ENCODE assay signal across 13 mouse cellular contexts in genomic region chr1:34665512-34665854, GRCm38 (mm10).
DNase-seq lines count a peak whose midpoint lies in the region; ATAC-seq lines count a peak whose summit lies in the region.
"Had no signal": no experiment of that assay in that cellular context is flagged by ENCODE, and none has a peak within 500 bp of the region (broad histone marks: within the 10 kb centered on the region; RNA-seq: fewer than 3 reads in every experiment).

No protein-coding gene starts in this region.

- peak overlapping the region; percentile 27; the same call in 1 of the 2 replicates for H3K9ac ChIP-seq in neural tube, embryonic 11.5 days (ENCODE audit: low read length)
- no peak overlapping the region for H3K9ac ChIP-seq in midbrain, embryonic 12.5 days (replicated peaks)
- H3K9ac ChIP-seq: embryonic facial prominence, embryonic 15.5 days; kidney, embryonic 15.5 days; liver, embryonic 12.5 days had no signal

- 76% methylated on average over 5 of the region's 5 CpGs for WGBS in neural tube, embryonic 11.5 days
- WGBS in hindbrain, embryonic 10.5 days: 73% methylated on average over 5 of the region's 5 CpGs
- 70% methylated on average over 5 of the region's 5 CpGs for WGBS in midbrain, embryonic 12.5 days

- H3K27me3 ChIP-seq in neural tube, embryonic 11.5 days (ENCODE audit: control insufficient read depth, insufficient read depth, low read length): no peaks in the 10 kb centered on the region
- no peaks in the 10 kb centered on the region for H3K27me3 ChIP-seq in hindbrain, embryonic 10.5 days (ENCODE audit: insufficient read depth, poor library complexity, severe bottlenecking)
- no peaks in the 10 kb centered on the region for H3K27me3 ChIP-seq in midbrain, embryonic 12.5 days
- H3K27me3 ChIP-seq: embryonic facial prominence, embryonic 15.5 days; kidney, embryonic 15.5 days; liver, embryonic 12.5 days had no signal

- H3K4me2 ChIP-seq in neural tube, embryonic 11.5 days (ENCODE audit: low read depth): no peak overlapping the region
- H3K4me2 ChIP-seq in midbrain, embryonic 12.5 days (replicated peaks): no peak overlapping the region
- H3K4me2 ChIP-seq: embryonic facial prominence, embryonic 15.5 days; kidney, embryonic 15.5 days; liver, embryonic 12.5 days had no signal

- H3K9me3 ChIP-seq in neural tube, embryonic 11.5 days (ENCODE audit: control insufficient read depth, low read length): no peaks in the 10 kb centered on the region
- no peaks in the 10 kb centered on the region for H3K9me3 ChIP-seq in hindbrain, embryonic 10.5 days
- no peaks in the 10 kb centered on the region for H3K9me3 ChIP-seq in midbrain, embryonic 12.5 days
- H3K9me3 ChIP-seq: embryonic facial prominence, embryonic 15.5 days; heart, embryonic 10.5 days; kidney, embryonic 15.5 days; liver, embryonic 12.5 days had no signal

- H3K4me3 ChIP-seq in neural tube, embryonic 11.5 days (ENCODE audit: low read depth, low read length): no peak overlapping the region
- no peak overlapping the region for H3K4me3 ChIP-seq in hindbrain, embryonic 10.5 days
- H3K4me3 ChIP-seq in midbrain, embryonic 12.5 days: no peak overlapping the region
- H3K4me3 ChIP-seq: embryonic facial prominence, embryonic 15.5 days; heart, embryonic 10.5 days; kidney, embryonic 15.5 days; liver, embryonic 12.5 days had no signal

- no peak for DNase-seq in neural tube, embryonic 11.5 days (ENCODE audit: low spot score)
- no peak for DNase-seq in neural tube, embryonic 10.5 days (ENCODE audit: extremely low spot score, low spot score)
- DNase-seq in hindbrain, embryonic 10.5 days (ENCODE audit: low spot score): no peak
- DNase-seq in gastrocnemius, postnatal 10 days: no peak
- no peak for DNase-seq in lung, postnatal 10 days
- DNase-seq in B cell, adult 2 months: no peak
- DNase-seq: thymus, adult 2 months had no signal

- no peaks in the 10 kb centered on the region for H3K36me3 ChIP-seq in neural tube, embryonic 11.5 days (ENCODE audit: control insufficient read depth, insufficient read depth, low read length)
- H3K36me3 ChIP-seq in hindbrain, embryonic 10.5 days: no peaks in the 10 kb centered on the region
- H3K36me3 ChIP-seq in midbrain, embryonic 12.5 days: no peaks in the 10 kb centered on the region
- H3K36me3 ChIP-seq: embryonic facial prominence, embryonic 15.5 days; heart, embryonic 10.5 days; kidney, embryonic 15.5 days; liver, embryonic 12.5 days had no signal

- ATAC-seq in neural tube, embryonic 11.5 days (ENCODE audit: insufficient read depth, low FRiP score, low TSS enrichment): peak; percentile 20
- ATAC-seq in midbrain, embryonic 12.5 days (ENCODE audit: low FRiP score, low read depth): no peak; the same call in 1 of the 2 replicates
- ATAC-seq: activated CD4-positive, CD25-positive, alpha-beta regulatory T cell, adult 4 months; liver, embryonic 12.5 days had no signal

- peak overlapping the region; percentile 90 for H3K27ac ChIP-seq in neural tube, embryonic 11.5 days (ENCODE audit: low read depth, low read length)
- H3K27ac ChIP-seq in hindbrain, embryonic 10.5 days: peak overlapping the region; percentile 85
- H3K27ac ChIP-seq in midbrain, embryonic 12.5 days (replicated peaks): peak overlapping the region; percentile 84
- H3K27ac ChIP-seq: embryonic facial prominence, embryonic 15.5 days; heart, embryonic 10.5 days; kidney, embryonic 15.5 days; liver, embryonic 12.5 days had no signal

- H3K4me1 ChIP-seq in neural tube, embryonic 11.5 days (ENCODE audit: control insufficient read depth, insufficient read depth, low read length): peaks cover 5% of the 10 kb centered on the region
- peaks cover 49% of the 10 kb centered on the region for H3K4me1 ChIP-seq in hindbrain, embryonic 10.5 days (replicated peaks)
- H3K4me1 ChIP-seq in midbrain, embryonic 12.5 days: peaks cover 26% of the 10 kb centered on the region
- H3K4me1 ChIP-seq: embryonic facial prominence, embryonic 15.5 days; heart, embryonic 10.5 days; kidney, embryonic 15.5 days; liver, embryonic 12.5 days had no signal
